Mouse (Mus musculus) brown adipose tissue, adult 24 weeks (tissue): ENCODE data around the gene Iqcg. TPM values are rescaled to one million over a fixed set of nuclear protein-coding genes. Genes with fewer than 3 reads are reported as not detected.

Experiments used
- H3K27ac ChIP-seq: fragments of 200-500 bp; replicated peaks from 2 replicates; pipeline ENCODE4 v1.5.1; 2012; ENCODE audit warnings: low read depth, mild to moderate bottlenecking, low read length
- H3K4me1 ChIP-seq: fragments of 200-500 bp; 2 replicates; pipeline ENCODE4 v1.6.1; 2012; ENCODE audit warnings: low read length, mixed read lengths; ENCODE audit not compliant: control insufficient read depth, insufficient read depth, insufficient read length
- H3K4me3 ChIP-seq: fragments of 200-500 bp; 2 replicates; pipeline ENCODE4 v1.5.1; 2012; ENCODE audit warnings: low read depth, mild to moderate bottlenecking, low read length, moderate library complexity; ENCODE audit not compliant: insufficient read depth
- polyA plus RNA-seq: library from polyadenylated mRNA; stranded (reverse); fragments of >200 nt; gene quantifications from 2 replicates; pipeline ENCODE4 v1.2.4, GENCODE M21; 2012; ENCODE audit not compliant: missing spikeins, insufficient read depth, insufficient read length

The Iqcg gene
- polyA plus RNA-seq = 0.87 and 0.92 TPM in 2 replicates

DNA sequence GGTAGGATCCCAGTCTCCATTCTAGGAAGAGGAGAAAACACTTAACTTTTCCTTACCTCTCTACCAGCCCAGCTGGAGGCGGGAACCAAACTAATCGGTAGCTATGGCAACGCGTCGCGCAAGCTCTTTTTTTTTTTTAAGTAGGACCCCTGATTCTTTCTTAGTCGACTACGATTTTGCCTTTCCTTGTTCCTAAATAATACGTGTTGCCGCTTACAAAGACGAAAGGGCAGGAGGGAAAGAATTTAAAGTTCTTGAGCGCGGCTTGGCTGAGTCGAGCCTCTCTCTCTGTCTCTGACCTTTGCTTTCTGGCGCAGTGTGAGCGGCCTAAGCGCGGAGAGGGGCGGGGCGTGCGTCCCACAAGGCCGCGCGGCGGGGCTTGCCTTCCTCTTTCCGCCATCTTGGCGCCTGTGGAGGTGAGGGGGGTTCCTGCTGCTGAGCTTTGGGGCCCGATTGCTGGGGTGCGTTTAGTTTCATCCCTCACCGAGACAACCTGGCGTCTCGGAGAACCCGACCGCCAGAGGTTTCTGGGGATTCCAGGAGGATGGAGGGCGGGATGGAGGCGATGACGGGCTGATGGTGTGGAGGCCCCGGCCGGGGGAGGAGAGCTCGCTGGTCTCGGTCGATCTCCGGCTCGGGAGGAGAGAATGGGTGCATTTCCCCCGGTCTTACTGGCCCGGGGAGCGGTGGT, at the start of gene Iqcg, which contains the start of gene Rpl35a:
Gene Iqcg (minus strand): TSS at position 124 of the 691 bp plus-strand sequence.
Gene Rpl35a (plus strand): TSS at position 359 of the 691 bp plus-strand sequence.
- Histone ChIP-seq H3K27ac (peak within 1 kb of the TSS; percentile 90), H3K4me1 (peaks cover 3% of the 10 kb centered on the region), H3K4me3 (peak within 1 kb of the TSS; percentile 94)

DNA sequence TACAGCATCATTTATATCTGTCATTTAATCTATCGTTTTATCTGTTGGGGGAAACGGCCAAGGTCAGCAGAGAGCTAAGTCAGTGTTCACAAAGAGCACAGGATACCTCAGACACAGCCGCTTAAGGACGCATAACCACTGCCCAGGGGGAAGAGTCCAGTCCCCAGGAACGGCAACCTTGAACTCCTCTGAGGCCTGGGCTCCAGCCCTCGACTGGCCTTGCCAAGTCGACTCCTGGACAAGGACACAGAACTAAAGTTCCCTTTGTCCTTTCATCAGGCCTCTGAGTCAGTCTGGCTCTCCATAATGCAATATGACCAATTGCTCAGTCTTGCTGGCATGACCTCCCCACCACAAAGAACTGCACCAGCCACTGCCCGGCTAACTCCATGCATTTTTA, 29.6 kb upstream of the Iqcg start:
- Histone ChIP-seq H3K4me3 (no peak overlapping the region), H3K4me1 (peaks cover 2% of the 10 kb centered on the region), H3K27ac (peak overlapping the region; percentile 5)

DNA sequence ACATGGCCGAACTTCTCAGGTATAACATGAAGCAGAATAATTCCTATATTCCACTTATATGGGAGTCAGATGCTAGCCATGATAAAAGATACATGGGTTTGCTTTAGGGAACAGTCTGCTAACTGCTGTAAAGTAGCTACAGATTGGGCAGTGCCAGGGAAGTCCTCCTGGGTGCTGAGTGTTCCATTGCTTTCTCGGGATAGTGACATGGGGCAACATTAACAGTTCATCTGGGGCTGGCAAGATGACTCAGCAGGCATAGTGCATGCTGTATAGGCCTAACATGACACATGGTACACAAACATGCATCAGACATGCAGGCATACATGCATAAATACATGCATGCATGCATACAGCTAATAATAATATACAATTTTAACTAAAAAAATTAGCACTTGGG, 28.0 kb upstream of the Iqcg start:
- H3K4me3 ChIP-seq = no peak overlapping the region
- no peak overlapping the region for H3K27ac ChIP-seq
- H3K4me1 ChIP-seq = peaks cover 2% of the 10 kb centered on the region

DNA sequence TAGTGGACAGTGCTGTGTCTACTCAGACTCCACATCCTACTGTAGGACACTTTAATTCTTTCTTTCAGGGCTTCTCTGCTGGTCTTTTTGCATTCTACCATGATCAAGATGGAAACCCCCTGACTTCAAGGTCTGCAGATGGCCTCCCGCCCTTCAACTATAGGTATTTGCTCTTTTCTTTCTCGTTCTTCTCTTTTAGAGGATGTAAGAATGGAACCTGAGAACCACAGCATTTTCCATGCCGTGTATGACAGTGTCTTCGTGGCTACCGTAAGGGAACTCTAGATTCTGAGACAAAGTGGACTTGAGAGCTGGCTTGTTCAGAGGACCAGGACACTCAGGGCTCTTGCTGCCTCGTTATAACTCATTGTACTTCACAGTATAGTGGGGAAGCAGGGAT, 26.9 kb upstream of the Iqcg start:
- Histone ChIP-seq H3K27ac (no peak overlapping the region), H3K4me1 (peaks cover 2% of the 10 kb centered on the region), H3K4me3 (no peak overlapping the region)

DNA sequence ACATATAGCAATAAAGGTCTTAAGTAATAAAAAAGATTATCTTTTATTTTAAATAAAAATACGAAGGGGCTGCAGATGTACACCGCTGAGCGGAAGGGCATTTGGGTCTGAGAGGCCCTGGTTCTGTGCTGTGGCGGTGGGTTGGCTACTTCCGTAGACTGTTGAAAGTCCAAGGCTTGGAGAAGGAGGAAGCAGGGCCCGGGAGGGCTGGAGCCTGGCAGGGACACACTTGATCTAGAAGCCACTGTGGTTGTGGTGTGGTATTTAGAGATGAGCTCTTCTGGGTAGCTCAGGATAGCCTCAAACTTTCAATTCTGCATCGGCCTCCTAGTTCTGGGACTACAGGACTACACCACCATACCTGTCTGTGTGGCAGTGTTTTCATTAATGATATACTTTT, 24.0 kb upstream of the Iqcg start:
- Histone ChIP-seq H3K27ac (no peak overlapping the region), H3K4me3 (no peak overlapping the region)

DNA sequence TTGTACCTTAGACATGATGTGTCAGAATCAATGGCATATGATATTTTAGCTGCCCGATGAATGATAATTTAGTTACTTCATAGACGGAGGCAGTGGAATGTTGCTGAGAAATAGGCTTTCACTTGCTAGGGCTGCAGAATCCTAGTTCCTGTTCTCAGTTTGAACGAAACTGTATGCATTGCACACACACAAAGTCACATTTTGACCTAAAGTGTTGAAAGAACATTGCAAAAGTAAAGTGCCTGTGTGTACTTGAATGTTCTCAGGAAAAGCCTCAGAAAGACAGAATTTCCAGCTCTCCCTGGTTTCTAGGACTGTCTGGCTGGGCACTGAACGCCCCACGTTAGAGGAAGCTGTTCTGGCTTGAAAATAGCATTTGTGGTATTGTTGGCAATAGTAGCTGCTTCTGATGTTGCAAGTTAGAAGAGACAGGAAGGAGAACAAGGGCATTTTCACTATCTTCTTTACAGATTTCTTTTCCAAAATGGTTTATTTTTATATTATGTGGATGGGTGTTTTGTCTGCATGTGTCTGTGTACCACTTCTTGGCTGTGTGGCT, 21.1 kb upstream of the Iqcg start:
- H3K27ac ChIP-seq = no peak overlapping the region; the same call in none of the 2 replicates
- H3K4me3 ChIP-seq = no peak overlapping the region
- H3K4me1 ChIP-seq = no peaks in the 10 kb centered on the region

More for the DNA sequence above, 24.0 kb upstream of the Iqcg start:
- H3K4me1 ChIP-seq = peaks cover 2% of the 10 kb centered on the region; the same call in 1 of the 2 replicates

DNA sequence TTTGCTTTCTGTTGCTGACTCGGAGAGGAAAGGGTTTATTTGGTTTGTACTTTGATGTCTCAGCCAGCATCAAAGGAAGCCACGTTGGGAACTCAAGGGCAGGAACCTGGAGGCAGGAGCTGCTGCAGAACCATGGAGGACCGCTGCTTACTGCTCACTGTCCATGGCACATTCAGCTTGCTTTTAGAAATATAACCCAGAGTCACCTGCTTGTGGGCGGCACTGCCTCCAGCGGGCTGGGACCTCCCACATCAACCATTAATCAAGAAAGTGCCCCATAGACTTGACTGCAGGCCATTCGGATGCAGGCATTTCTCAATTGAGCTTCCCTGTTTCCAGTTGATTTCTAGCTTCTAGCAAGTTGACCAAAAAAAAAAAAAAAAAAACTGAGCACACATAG, 20.1 kb upstream of the Iqcg start:
- Histone ChIP-seq H3K27ac (no peak overlapping the region), H3K4me1 (no peaks in the 10 kb centered on the region), H3K4me3 (no peak overlapping the region)

DNA sequence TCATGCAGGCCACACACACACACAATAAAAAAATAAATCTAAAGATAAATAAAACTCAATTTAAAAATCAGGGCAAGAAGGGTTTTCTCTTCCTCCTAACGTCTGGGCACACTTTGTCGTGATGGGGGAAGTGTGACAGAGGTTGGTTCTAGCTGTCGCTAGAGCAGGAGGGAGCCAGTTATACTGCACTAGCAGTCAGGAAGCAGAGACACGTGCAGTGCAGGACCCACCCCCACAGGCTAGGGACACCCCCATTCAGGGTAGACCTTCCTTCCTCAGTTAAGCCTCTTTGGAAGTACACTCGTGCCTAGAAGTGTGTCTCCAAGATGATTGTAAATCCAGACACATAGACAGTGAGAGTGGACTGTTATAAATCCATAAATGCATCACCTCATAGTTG, 18.9 kb upstream of the Iqcg start:
- Histone ChIP-seq H3K27ac (no peak overlapping the region), H3K4me3 (no peak overlapping the region), H3K4me1 (no peaks in the 10 kb centered on the region)

DNA sequence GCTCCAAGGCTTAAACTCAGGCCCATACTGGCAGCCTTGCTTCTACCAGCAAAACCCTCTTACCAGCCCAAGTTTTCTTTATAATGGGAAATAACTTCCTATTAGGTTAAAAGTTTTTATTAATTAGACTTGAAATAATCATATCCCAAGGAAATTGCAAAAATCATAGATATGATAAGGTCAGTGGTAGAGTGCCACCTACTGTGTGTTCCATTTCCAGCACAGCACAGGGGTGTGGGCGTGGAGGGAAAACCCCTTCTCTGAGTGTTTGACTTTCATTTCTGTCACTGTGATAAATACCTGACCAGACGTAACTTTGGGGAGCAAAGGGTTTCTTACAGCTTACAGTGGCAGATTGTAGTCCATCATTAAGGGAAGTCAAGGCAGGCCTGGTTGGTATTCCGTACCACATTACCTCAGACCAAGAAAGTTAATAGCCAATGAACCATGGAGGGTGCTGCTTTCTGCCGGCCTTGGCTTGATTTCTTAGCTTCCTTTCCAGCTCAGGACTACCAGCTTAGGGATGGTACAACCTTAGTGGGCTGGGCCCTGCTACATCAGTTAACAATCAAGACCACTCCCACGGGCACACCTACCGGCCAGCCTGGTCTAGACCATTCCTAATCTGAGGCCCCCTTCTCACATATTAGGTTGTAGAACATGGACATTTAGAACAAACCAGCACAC, 17.0 kb upstream of the Iqcg start:
- H3K4me3 ChIP-seq = no peak overlapping the region
- H3K27ac ChIP-seq = no peak overlapping the region
- H3K4me1 ChIP-seq = no peaks in the 10 kb centered on the region

DNA sequence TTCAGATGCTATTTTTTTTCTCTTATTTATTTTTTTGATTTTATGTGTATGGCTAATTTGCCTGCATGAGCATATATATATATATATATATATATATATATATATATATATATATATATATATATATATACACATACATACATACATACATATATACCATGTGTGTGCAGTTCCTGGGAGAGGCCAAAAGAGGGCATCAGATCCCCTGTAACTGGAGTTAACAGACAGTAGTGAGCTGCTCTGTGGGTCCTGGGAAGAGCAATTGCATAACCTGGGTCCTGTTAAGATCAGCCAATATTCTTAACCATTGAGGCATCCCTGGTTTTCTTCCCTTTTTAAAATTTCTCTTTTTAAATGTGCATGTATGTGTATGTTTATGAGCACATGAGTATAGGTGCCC, 14.9 kb upstream of the Iqcg start:
- no peaks in the 10 kb centered on the region for H3K4me1 ChIP-seq
- no peak overlapping the region for H3K4me3 ChIP-seq
- no peak overlapping the region for H3K27ac ChIP-seq

DNA sequence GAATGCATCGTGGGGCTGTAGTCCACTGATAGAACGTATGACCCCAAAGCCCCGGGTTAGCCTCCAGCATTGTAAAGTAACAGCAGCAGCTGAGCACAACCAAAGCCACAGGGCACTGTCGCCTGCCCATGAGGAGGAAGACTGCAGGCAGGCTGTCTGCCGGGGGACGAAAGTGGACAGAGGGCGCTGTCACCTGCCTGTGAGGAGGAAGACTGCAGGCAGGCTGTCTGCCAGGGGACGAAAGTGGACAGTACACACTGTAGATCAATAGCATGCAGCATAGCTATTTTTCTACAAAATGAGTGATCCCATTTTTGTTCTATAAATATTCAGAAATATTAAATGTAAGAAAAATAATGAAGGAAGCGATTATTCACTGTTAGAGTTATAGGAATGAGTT, 8.6 kb upstream of the Iqcg start:
- no peaks in the 10 kb centered on the region for H3K4me1 ChIP-seq
- no peak overlapping the region for H3K27ac ChIP-seq
- no peak overlapping the region for H3K4me3 ChIP-seq

DNA sequence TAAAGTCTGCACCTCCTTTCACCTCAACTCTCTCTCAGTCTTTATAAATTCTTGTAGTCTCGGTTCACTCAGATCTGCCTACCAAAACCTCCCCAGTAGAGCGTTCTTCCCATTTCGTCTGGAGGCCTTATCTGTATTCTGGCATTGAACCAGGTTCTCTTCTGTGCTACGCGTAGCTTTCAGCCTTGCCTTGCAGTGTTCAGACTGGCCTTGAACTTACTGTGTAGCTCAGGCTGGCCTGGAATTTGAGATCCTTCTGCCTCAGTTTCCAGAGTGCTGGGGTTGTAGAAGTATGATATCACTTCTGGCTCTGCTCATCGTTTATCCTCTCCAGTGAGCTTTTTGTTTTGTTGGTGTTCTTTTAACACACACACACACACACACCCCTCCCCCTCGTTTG, 7.2 kb upstream of the Iqcg start:
- Histone ChIP-seq H3K4me3 (peak overlapping the region; percentile 83), H3K27ac (no peak overlapping the region), H3K4me1 (no peaks in the 10 kb centered on the region)

DNA sequence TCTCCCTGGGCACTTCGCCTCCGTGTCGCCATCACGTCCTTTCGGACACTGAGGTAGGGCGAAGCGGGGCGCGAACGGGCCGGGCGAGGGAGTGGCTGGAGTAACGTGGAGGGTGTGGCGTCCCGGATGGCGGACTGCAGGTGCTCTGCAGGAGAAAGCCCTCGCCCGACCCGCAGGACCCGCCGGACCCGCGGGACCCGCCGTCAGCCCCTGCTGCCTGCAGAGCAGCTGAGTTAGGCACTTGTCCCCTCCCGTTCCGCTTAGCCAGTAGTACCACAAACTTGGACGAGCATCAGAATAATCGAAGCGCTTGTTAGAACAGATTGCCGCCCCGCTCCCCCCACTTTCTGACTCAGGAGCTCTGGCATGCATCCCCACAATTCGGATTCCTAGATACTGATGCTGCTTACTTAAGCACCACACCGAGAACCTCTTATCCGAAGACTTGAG, 6.7 kb upstream of the Iqcg start:
- Histone ChIP-seq H3K4me1 (peaks cover 3% of the 10 kb centered on the region), H3K27ac (no peak overlapping the region), H3K4me3 (peak overlapping the region; percentile 83)

DNA sequence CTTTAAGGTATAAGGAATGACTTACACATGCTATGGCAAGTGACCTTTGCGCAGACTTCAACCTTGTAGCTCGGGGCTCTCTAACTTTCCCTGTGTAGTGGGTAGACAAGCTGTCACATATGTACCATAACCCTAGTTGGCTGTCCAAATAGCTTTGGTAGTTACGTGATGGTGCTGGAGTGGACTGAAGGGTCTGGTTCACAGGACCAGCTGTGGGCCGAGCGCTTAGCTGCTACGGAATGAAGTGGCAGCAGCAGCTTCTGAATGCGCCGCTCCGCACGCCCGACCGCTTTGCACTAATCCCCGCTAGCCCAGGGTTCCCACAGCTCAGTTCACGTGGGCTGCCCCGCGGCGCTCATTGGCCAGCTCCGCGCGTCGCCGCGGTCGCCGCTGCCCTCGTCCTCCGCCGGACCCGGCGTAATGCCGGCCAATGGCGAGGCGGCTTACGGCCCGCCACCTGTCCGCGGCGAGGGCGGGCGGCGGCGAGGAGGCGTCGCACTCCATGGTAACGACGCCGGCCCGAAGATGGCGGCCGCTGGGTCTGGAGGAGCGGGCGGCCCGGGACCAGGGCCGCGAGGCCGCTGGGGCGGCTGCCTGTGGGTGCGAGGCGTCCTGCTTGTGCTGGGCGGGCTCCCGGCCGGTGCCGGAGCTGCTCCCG, 6.1 kb upstream of the Iqcg start, which contains the start of gene Lmln:
Gene Lmln (plus strand): TSS at position 498 of the 658 bp plus-strand sequence.
- H3K27ac ChIP-seq = peak within 1 kb of the TSS; percentile 72
- H3K4me3 ChIP-seq = peak within 1 kb of the TSS; percentile 83

DNA sequence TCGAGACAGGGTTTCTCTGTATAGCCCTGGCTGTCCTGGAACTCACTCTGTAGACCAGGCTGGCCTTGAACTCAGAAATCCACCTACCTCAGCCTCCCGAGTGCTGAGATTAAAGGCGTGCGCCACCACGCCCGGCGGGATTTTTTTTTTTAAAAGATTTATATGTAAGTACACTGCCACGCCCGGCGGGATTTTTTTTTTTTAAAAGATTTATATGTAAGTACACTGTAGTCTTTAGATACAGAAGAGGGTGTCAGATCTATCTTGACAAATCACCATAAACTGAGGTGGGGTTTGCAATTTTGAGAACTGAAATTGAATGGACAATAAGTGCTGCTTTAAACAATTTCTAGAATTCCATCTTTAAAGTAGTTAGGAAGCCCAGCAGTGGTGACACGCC, 5.4 kb upstream of the Iqcg start:
- no peak overlapping the region for H3K4me3 ChIP-seq
- peaks cover 3% of the 10 kb centered on the region for H3K4me1 ChIP-seq
- H3K27ac ChIP-seq = peak overlapping the region; percentile 72; the same call in 1 of the 2 replicates

More for the DNA sequence above, 6.1 kb upstream of the Iqcg start, which contains the start of gene Lmln:
- H3K4me1 ChIP-seq = peaks cover 3% of the 10 kb centered on the region
